Mouse (Mus musculus): ENCODE results near the gene Adam1b. TPM values are rescaled to one million over a fixed set of nuclear protein-coding genes. Genes with fewer than 3 reads are reported as not detected.

Adam1b gene
- polyA plus RNA-seq (2015; fragmentation: Nextera tagmentation; extraction: Ambion mirVana) = not detected in 2 replicates

DNA sequence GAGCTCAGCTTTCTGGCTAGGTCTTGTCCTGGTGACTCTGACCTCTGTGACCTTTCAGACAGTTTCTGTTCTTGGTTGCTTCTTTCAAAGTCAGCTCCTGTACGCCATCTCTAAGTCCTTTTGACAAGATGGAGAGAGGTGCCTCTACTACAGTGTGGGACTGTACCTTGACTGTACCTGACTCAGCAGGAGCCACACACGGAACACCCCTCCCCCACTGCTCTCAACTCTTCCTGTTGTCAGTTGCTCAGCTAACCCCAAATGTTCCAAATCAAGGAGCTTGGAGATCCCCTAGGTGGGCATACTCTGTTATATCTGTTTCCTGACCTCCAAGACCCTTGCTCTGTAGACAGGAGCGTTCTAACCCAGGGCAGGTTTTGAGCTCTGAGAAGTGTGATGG is at the start of gene Adam1b:
Gene Adam1b, minus strand, starts transcription at position 205 of the 400 bp plus-strand sequence.

DNA sequence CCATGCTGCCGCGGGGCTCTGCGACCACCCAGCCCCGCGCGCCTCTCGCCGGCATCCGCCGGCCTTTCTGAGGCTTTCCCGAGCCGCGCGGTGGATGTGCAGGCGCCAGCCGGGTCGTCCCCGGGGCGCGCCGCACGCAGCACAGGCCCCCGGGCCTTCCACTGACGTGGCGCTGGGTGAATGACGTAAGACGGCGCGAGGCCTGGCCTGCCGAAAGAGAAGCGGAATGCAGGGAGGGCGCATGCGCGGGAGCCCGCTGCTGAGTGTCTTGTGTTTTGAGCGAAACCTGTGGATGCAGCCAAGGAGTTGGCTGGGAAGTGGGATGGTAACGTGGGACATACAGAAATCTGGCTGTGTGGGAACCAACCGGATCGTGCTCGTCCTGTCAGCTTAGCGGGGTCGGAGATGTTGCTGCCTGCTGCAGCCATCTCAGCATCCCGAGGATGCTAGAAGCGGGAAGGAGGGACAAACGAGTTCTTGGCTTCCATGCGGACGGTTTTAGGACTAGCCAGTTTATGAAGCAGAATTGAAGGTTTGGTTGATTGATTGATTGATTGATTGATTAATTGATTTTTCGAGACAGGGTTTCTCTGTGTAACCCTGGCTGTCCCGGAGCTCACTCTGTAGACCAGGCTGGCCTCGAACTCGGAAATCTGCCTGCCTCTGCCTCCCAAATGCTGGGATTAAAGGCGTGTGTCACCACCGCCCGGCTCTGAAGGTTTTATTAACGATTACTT is 42.7 kb upstream of the Adam1b start, which contains the start of gene Mapkapk5:
Gene Mapkapk5, minus strand, starts transcription at position 113 of the 737 bp plus-strand sequence.

DNA sequence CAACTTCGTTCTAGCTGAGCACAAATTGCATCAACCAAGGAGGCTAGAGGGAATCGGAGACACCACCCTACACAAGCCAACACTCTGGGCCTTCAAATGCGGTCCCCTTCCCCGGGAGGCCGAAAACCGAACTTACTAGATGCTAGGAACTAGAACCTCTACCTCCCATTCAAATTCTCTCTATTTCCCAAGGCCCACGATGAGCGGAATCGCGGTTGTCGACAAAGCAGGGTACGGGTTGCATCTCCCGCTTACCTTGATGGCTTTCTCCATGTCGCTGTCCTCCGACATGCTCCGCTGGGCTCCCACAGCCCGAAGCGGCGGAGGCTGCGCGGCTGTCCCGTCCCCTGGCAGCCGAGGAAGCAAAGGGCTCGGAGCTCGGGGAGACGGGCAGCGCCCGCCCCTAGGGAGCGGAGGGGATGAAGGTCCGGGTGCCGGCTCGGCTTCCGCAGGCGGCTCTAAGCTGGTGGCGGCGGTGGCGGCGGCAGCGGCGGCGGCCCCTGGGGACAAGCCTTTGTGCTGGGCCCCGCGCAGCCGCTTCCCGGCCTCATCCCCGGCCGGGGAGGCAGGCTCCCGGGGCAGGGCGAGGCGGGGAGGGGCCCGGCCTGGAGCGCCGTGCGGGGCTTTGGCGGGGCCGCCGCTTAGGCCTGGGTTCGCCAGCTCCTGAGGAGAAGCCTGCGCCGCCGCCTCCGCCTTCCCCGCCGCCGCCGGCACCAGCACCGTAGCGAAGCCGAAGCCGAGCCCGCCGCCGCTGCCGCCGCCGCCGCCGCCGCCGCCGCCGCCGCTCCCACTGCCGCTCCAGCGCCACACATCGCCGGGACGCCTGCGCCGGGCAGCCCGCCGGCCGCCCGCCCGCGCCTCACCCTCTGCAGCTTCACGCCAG is 41.9 kb upstream of the Adam1b start, which contains the start of the genes Adam1a and Gm42878:
Gene Adam1a, minus strand, starts transcription at position 573 of the 883 bp plus-strand sequence.
Gene Gm42878, minus strand, starts transcription at position 573 of the 883 bp plus-strand sequence.

GRCm38 (mm10) chr5:121452026-121452869 is 51.0 kb downstream of the Adam1b start, which contains the start of gene Erp29:
Erp29 (minus strand) TSS chr5:121452506.

GRCm38 (mm10) chr5:121451644-121452025 is 51.6 kb downstream of the Adam1b start, which contains the start of gene Tmem116:
Tmem116 (plus strand) TSS chr5:121451893.

Other genes with a start within 250 kb of the Adam1b start
- 55.9 and 59.8 TPM in 2 replicates for gene Trafd1, start 117.8 kb downstream of the Adam1b start, polyA plus RNA-seq (2015; fragmentation: Nextera tagmentation; extraction: Ambion mirVana)
- gene Naa25, start 105.5 kb downstream of the Adam1b start, polyA plus RNA-seq (2015; fragmentation: Nextera tagmentation; extraction: Ambion mirVana) = 21.0 and 21.1 TPM in 2 replicates
- gene Tmem116, start 51.5 kb downstream of the Adam1b start, polyA plus RNA-seq (2015; fragmentation: Nextera tagmentation; extraction: Ambion mirVana) = 1.3 and 1.9 TPM in 2 replicates
- gene Erp29, start 50.9 kb downstream of the Adam1b start, polyA plus RNA-seq (2015; fragmentation: Nextera tagmentation; extraction: Ambion mirVana) = 125 and 127 TPM in 2 replicates
- gene Adam1a, start 42.0 kb upstream of the Adam1b start, polyA plus RNA-seq (2015; fragmentation: Nextera tagmentation; extraction: Ambion mirVana) = 0.28 and 0.62 TPM in 2 replicates
- gene Gm42878, start 42.0 kb upstream of the Adam1b start, polyA plus RNA-seq (2015; fragmentation: Nextera tagmentation; extraction: Ambion mirVana) = 0.08 TPM in 1 of 2 replicates, not detected in the other
- 27.1 and 30.7 TPM in 2 replicates for gene Mapkapk5, start 42.5 kb upstream of the Adam1b start, polyA plus RNA-seq (2015; fragmentation: Nextera tagmentation; extraction: Ambion mirVana)
- gene Aldh2, start 90.4 kb upstream of the Adam1b start, polyA plus RNA-seq (2015; fragmentation: Nextera tagmentation; extraction: Ambion mirVana) = 207 and 217 TPM in 2 replicates
- gene Acad12, start 115.5 kb upstream of the Adam1b start, polyA plus RNA-seq (2015; fragmentation: Nextera tagmentation; extraction: Ambion mirVana) = 2.4 and 2.5 TPM in 2 replicates
- 2.9 and 3.5 TPM in 2 replicates for gene Acad10, start 157.1 kb upstream of the Adam1b start, polyA plus RNA-seq (2015; fragmentation: Nextera tagmentation; extraction: Ambion mirVana)
- 32.2 and 32.5 TPM in 2 replicates for gene Brap, start 157.1 kb upstream of the Adam1b start, polyA plus RNA-seq (2015; fragmentation: Nextera tagmentation; extraction: Ambion mirVana)
- 33.1 and 40.5 TPM in 2 replicates for gene Atxn2, start 207.9 kb upstream of the Adam1b start, polyA plus RNA-seq (2015; fragmentation: Nextera tagmentation; extraction: Ambion mirVana)

Data from urinary bladder, postnatal 0 days (tissue).